Mouse (Mus musculus) CH12.LX (cell line): ENCODE results near the gene Hlcs.

Experiments used
- CTCF ChIP-seq, 2 experiments: IDR thresholded peaks in 1 of 2; conservative IDR thresholded peaks in 1 of 2; 2 replicates each; pipeline ENCODE4 v1.5.1; 2011 to 2012; ENCODE audit warnings: low read depth in 2 of 2, low read length in 2 of 2, improper control_type of control experiment in 1 of 2, inconsistent platforms in 1 of 2, mild to moderate bottlenecking in 1 of 2, moderate library complexity in 1 of 2
- E2F4 ChIP-seq: IDR thresholded peaks from 2 replicates; pipeline ENCODE4 v1.6.1; 2011; ENCODE audit warnings: low read depth, low read length, improper control_type of control experiment; ENCODE audit not compliant: insufficient replicate concordance
- EP300 ChIP-seq: IDR thresholded peaks from 2 replicates; pipeline ENCODE4 v1.6.1; 2011; ENCODE audit warnings: low read length, improper control_type of control experiment
- MAFK ChIP-seq: IDR thresholded peaks from 2 replicates; pipeline ENCODE4 v1.6.1; 2011; ENCODE audit warnings: low read length, improper control_type of control experiment; ENCODE audit not compliant: insufficient replicate concordance
- POLR2A ChIP-seq: IDR thresholded peaks from 2 replicates; pipeline ENCODE4 v1.6.1; 2011; ENCODE audit warnings: low read depth, mild to moderate bottlenecking, improper control_type of control experiment, low read length
- POLR2AphosphoS2 ChIP-seq: IDR thresholded peaks from 2 replicates; pipeline ENCODE4 v1.6.1; 2011; ENCODE audit warnings: low read depth, low read length, improper control_type of control experiment
- SMC3 ChIP-seq: IDR thresholded peaks from 2 replicates; pipeline ENCODE4 v1.6.1; 2011; ENCODE audit warnings: low read depth, low read length, improper control_type of control experiment
- UBTF ChIP-seq: IDR thresholded peaks from 2 replicates; pipeline ENCODE4 v1.6.1; 2012; ENCODE audit warnings: low read depth, mild to moderate bottlenecking, inconsistent platforms, low read length, improper control_type of control experiment, moderate library complexity
- USF2 ChIP-seq: conservative IDR thresholded peaks from 2 replicates; pipeline ENCODE4 v1.6.1; 2011; ENCODE audit warnings: low read depth, low read length, improper control_type of control experiment
- ZMIZ1 ChIP-seq: IDR thresholded peaks from 2 replicates; pipeline ENCODE4 v1.6.1; 2012; ENCODE audit warnings: low read depth, mild to moderate bottlenecking, inconsistent platforms, low read length, improper control_type of control experiment
- ZNF384 ChIP-seq: IDR thresholded peaks from 2 replicates; pipeline ENCODE4 v1.6.1; 2012; ENCODE audit warnings: low read depth, low read length, improper control_type of control experiment, inconsistent platforms

- TF ChIP-seq E2F4 (no peak), MAFK (no peak), POLR2A (no peak), CTCF (conservative IDR thresholded peaks at IDR 0.05 in 1 of 2, IDR thresholded peaks at IDR 0.05 in 1 of 2; ENCODE audit: low read depth in 2 of 2, low read length in 2 of 2) (no peak), UBTF (no peak), ZNF384 (no peak), POLR2AphosphoS2 (no peak), ZMIZ1 (no peak), EP300 (no peak), SMC3 (no peak), USF2 (no peak)
These were observed 196.0 kb downstream of the Hlcs start for GRCm38 (mm10) chr16:94117333-94117732.
